Mouse (Mus musculus): ENCODE results near the gene Kcnc4. TPM values are rescaled to one million over a fixed set of nuclear protein-coding genes. Genes with fewer than 3 reads are reported as not detected.
A peak's percentile ranks its signal among the peaks of the same experiment; 100 is the strongest.

The Kcnc4 gene
- polyA plus RNA-seq, 1 experiment from 2014 or later = not detected

DNA sequence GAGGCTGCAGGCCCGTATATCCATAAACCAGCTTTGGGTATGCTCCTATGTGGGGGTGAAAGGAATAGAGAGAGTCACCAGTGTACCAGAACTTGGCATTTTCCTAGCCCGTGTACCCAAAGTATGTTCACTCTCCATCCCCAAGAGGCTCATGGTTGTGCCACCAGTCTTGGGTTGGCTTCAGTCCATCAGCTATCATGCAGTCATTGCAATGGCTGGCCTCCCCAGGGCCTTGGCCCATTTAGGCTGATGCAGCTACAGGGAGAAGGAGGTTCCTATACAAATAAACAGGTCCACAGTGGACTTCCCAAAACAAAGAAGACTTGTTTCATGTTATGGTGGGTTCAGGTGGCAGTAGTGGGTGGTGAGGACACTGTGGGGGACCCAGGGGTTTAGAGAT is 21.7 kb downstream of the Kcnc4 start:
- in situ Hi-C loops (cut with MboI; ENCODE audit: low pct_unique_long_range_greater_than_20kb) = no loop called here
- no peak for DNase-seq (ENCODE audit: low read depth, low spot score)
- POLR2A ChIA-PET = no interaction called here
- H3K27me3 ChIP-seq = peaks cover 7% of the 10 kb centered on the region
- ATAC-seq = no peak
- no peak for TF ChIP-seq CTCF (IDR thresholded peaks at IDR 0.05)
- CTCF ChIA-PET = interaction anchor here (1.4 kb wide), 1 partner anchor 24 kb away, joined by 3 read pairs; no protein-coding TSS in a partner anchor

DNA sequence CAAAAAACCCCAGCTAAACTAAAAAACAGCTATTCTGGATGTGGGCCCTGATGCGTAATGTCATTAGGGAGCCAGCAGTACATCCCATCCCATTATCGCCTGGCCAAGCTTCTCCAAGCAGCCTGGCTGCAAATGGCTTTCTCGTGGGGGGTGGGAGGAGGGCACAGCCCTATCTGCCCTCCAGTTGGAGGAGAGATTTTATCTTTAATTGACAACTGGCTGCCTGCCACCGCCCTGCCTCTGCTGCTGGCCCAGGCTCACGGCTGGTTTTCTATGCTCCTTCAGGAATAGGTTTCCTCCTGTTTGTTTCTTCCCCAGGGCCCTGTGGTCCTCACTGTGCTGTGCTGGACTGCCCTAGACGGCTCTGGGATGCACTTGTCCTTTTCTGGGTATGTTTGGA is 22.9 kb downstream of the Kcnc4 start:
- no peak for TF ChIP-seq CTCF (IDR thresholded peaks at IDR 0.05)
- in situ Hi-C loops (cut with MboI; ENCODE audit: low pct_unique_long_range_greater_than_20kb) = no loop called here
- ChIA-PET POLR2A (no interaction called here), CTCF (interaction anchor here (0.8 to 1.1 kb wide), 2 partner anchors 26 to 68 kb away, joined by 3 to 4 read pairs; no protein-coding TSS in a partner anchor)
- peaks cover 7% of the 10 kb centered on the region for H3K27me3 ChIP-seq
- DNase-seq (ENCODE audit: low read depth, low spot score) (no peak), ATAC-seq (no peak)

DNA sequence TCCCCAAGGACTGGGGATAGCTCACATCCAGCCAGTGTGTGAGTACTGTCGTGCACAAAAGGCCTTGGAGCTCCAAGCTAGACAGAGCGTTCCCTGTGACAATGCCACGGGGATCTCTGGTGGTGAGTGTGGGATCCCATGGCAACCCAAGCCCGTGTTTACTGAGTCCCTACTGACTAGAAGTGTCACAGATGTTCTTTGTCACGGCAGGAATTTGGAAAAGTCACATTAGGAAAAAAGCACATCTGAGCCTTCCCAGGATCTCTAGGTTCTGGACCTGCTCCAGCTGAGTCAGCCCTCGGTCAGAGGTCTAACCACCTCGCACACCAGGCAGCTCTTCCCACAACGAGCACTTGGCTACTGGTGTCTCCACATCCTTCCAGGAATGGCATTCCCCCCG is 25.7 kb downstream of the Kcnc4 start:
- ChIA-PET CTCF (interaction anchor here (1.2 to 2.0 kb wide), 3 partner anchors 9 to 42 kb away, joined by 4 to 9 read pairs (median 5); no protein-coding TSS in a partner anchor), POLR2A (no interaction called here)
- DNase-seq (ENCODE audit: low read depth, low spot score) = peak; percentile 48
- in situ Hi-C loops (cut with MboI; ENCODE audit: low pct_unique_long_range_greater_than_20kb) = no loop called here
- H3K27me3 ChIP-seq = peaks cover 16% of the 10 kb centered on the region
- no peak for TF ChIP-seq CTCF (IDR thresholded peaks at IDR 0.05)
- no peak for ATAC-seq

DNA sequence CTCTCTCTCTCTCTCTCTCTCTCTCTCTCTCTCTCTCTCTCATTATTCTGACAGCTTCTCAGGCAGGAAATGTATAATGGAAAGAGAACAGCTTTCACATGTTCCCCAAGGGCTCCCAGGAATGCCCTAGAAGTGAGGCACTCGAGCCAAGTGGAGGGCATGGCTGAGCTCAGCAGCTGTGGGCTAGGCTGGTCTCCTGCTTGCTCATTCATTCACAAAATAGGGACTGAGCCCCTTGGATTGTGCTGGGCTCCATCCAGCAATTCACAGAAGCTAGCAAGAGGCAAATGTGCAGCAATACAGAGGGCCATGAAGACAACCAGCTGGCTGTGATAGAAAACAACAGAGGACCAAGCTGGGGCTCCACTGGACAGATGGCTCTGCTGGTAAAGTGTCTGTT is 28.1 kb downstream of the Kcnc4 start:
- CTCF ChIA-PET = interaction anchor here (1.4 to 1.8 kb wide), 2 partner anchors 10 to 12 kb away, joined by 3 to 5 read pairs; no protein-coding TSS in a partner anchor
- ATAC-seq (no peak), DNase-seq (ENCODE audit: low read depth, low spot score) (no peak)
- in situ Hi-C loops (cut with MboI; ENCODE audit: low pct_unique_long_range_greater_than_20kb) = no loop called here
- POLR2A ChIA-PET = no interaction called here
- TF ChIP-seq CTCF (IDR thresholded peaks at IDR 0.05) = no peak
- peaks cover 20% of the 10 kb centered on the region for H3K27me3 ChIP-seq

DNA sequence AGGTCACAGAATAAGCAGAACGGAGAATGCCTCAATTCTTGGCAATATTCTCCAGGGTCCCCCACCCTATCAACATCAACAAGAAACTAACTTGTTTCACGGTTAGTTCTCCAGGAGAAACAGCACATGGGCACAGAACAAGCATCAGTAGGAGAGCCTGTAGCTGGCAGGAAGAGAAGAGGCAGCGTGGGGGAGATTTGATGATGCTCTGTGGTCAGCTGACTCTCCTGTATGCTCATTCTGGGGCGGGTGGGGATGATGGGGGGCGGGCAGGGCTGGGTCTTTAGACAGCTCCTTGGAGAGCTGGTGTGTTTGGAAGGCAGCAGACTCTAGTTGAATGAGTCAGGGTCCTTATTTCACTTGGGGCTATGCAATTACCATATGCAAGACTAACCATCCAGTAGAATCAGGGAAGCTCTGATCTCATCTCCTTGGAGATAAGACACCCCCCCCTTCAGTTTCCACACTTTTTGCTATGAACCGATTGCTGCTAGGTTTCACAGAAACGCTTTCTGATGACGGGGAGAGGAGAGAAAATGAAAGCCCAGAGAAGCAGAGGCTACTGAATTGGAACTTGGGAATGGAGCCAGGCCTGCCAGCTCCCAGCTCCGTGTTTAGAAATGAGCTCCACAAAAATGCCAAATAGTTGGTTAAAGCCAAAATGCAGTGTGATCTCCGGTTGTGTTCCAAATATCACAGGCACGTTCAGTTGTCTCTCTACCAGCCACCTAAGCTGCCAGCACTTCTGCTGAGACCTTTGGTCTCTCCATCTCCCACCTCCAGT is 34.9 kb downstream of the Kcnc4 start:
- in situ Hi-C loops (cut with MboI; ENCODE audit: low pct_unique_long_range_greater_than_20kb) = no loop called here
- TF ChIP-seq CTCF (IDR thresholded peaks at IDR 0.05) = no peak
- DNase-seq (ENCODE audit: low read depth, low spot score) (no peak), ATAC-seq (no peak)
- ChIA-PET CTCF (interaction anchor here (1.1 to 3.1 kb wide), 4 partner anchors 8 to 38 kb away, joined by 3 to 9 read pairs (median 4); no protein-coding TSS in a partner anchor), POLR2A (no interaction called here)
- H3K27me3 ChIP-seq = peaks cover 13% of the 10 kb centered on the region

DNA sequence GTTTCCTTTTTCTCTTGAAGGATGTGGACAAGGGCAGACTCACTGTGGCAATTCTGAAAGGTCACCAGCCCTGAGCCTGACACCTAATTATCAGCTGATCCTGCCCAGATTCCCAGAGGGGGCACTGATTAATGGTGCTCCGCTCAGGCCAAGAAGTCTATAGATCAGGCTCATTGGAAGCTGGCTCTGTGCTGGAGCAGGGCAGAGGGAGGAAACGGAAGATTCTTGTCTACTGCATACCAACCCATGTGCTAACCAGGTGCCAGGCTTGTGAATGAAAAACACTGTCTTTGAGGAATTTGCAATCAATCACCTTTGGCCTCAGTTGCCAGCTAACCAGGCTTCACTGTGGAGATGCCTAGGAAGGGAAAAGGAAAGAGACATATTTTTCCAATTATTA is 39.2 kb downstream of the Kcnc4 start:
- TF ChIP-seq CTCF (IDR thresholded peaks at IDR 0.05) = no peak
- in situ Hi-C loops (cut with MboI; ENCODE audit: low pct_unique_long_range_greater_than_20kb) = no loop called here
- ChIA-PET POLR2A (no interaction called here), CTCF (interaction anchor here (1.0 kb wide), 1 partner anchor 7 kb away, joined by 4 read pairs; no protein-coding TSS in a partner anchor)
- DNase-seq (ENCODE audit: low read depth, low spot score) (no peak), ATAC-seq (no peak)
- H3K27me3 ChIP-seq = peaks cover 4% of the 10 kb centered on the region

DNA sequence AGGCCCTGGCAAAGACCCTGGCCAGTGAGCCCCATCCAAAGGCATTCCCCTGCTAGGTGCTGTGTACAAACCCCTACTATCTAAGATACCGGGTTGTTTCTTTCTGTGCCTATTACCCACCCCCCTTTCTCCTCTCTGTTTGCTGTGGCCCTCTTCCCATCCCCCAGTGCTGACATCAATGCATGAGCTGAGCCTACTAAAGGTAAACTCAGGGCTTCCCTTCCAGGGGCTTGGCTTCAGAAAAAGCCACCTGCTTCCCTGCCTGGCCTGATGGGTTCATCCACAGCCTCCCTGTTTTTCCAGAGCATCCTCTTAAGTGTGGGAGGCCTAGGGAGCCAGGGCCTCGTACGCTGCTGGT is 42.1 kb downstream of the Kcnc4 start:
- in situ Hi-C loops (cut with MboI; ENCODE audit: low pct_unique_long_range_greater_than_20kb) = no loop called here
- TF ChIP-seq CTCF (IDR thresholded peaks at IDR 0.05) = no peak
- ChIA-PET CTCF (interaction anchor here (1.0 to 2.0 kb wide), 2 partner anchors 36 to 65 kb away, joined by 3 to 5 read pairs; no protein-coding TSS in a partner anchor), POLR2A (no interaction called here)
- ATAC-seq (no peak), DNase-seq (ENCODE audit: low read depth, low spot score) (no peak)
- peaks cover 12% of the 10 kb centered on the region for H3K27me3 ChIP-seq

DNA sequence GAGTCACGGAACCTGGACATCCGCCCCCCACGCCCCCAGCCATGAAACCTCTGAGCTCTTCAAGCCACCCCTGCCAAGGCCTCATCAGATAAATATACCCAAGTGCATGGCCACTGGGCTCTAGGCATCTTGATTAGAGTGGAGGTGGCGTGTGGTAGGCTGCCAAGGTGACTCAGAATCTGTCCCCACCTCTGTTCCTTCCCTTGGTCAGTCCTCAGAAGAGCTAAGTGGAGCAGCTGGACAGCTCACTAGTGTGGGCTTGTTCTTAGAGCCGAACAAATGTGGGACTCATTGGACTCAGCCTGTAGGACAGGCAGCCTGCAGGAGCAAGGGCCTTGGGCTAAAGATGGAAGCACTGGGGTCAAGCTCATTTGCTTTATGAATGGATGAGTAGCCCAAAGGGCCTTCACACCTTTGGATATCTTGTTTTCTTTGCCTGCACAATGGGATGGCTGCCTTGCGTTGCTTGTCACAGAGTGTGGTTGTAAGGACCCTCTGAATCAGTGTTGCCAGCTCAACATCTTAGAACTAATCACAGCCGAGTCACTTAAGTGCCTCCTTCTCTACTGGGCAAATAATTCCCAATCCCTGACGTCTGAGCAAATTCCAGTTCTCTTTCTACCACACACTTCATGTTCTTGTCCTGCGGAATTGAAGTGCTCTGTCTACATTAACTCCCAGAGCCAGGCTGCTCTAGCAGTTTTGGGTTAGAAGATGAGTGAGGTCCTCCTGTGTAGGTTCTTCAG is 42.6 kb downstream of the Kcnc4 start:
- ATAC-seq (no peak), DNase-seq (ENCODE audit: low read depth, low spot score) (no peak)
- ChIA-PET POLR2A (no interaction called here), CTCF (interaction anchor here (1.2 to 2.0 kb wide), 3 partner anchors 8 to 66 kb away, joined by 4 to 5 read pairs (median 4); no protein-coding TSS in a partner anchor)
- peaks cover 13% of the 10 kb centered on the region for H3K27me3 ChIP-seq
- in situ Hi-C loops (cut with MboI; ENCODE audit: low pct_unique_long_range_greater_than_20kb) = no loop called here
- TF ChIP-seq CTCF (IDR thresholded peaks at IDR 0.05) = no peak

DNA sequence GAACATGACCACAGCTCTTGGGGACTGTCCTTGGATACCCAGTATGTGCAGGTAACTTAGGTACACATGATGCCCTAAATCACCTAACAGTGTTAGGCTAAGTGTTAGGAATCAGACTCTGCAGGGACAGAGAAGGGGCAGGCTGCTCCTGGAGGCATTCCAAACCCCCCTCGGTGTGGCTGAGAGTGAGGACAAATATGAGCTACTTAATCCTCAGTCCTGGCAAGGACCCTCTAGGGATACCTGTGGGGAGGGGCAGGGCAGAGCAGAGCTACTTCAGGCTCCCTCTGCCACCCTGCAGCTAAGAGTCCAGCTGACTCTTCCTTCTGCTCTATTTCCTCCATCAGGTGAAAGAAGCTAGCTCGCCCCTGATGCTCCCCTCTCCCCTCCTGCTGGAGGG is 46.3 kb downstream of the Kcnc4 start:
- POLR2A ChIA-PET = no interaction called here
- no peak for ATAC-seq
- in situ Hi-C loops (cut with MboI; ENCODE audit: low pct_unique_long_range_greater_than_20kb) = no loop called here
- peaks cover 29% of the 10 kb centered on the region for H3K27me3 ChIP-seq
- no peak for DNase-seq (ENCODE audit: low read depth, low spot score)
- CTCF ChIA-PET = interaction anchor here (0.8 to 1.6 kb wide), 3 partner anchors 33 to 50 kb away, joined by 3 to 4 read pairs (median 3); no protein-coding TSS in a partner anchor
- no peak for TF ChIP-seq CTCF (IDR thresholded peaks at IDR 0.05)

DNA sequence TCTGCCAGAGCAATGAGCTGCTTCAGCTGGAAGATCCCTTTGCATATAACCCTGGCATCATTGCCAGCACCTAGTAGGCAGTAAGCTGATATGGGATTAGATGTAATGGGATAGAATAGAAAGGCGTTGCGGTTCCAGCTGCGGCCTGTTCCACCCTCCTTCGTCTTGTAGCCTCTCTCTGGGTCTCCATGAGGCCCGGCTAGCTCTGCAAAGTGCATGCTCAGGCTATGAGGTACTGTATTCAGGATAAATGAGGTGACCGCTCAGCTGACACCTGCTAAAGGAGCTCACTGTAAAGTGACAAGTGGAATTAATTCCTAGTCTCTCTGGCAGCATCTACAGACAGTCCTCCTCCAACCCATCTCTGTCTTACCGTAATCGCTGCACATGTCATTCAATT is 46.8 kb downstream of the Kcnc4 start:
- CTCF ChIA-PET = interaction anchor here (0.8 to 1.6 kb wide), 4 partner anchors 28 to 51 kb away, joined by 3 to 4 read pairs (median 3); no protein-coding TSS in a partner anchor
- H3K27me3 ChIP-seq = peaks cover 35% of the 10 kb centered on the region
- ATAC-seq (no peak), DNase-seq (ENCODE audit: low read depth, low spot score) (no peak)
- POLR2A ChIA-PET = no interaction called here
- TF ChIP-seq CTCF (IDR thresholded peaks at IDR 0.05) = no peak
- in situ Hi-C loops (cut with MboI; ENCODE audit: low pct_unique_long_range_greater_than_20kb) = no loop called here

DNA sequence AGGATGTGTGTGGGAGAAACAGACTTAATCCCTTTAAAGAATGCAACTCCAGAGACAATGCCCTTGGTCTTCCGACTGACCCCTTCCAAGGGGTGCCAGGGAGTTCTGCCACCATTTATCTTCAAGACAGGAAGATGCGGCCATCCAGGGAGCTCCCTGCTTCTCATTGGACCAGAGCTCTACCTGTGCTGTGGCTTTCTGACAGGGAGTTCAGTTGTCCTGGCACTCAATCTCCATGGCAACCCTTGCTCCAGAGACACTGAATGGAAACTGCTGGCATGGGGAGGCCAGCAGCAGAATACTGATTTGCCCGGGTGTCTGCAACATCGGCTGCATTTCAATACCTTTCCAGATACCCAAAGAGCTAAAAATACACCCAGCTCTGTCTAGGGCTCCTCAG is 47.7 kb downstream of the Kcnc4 start:
- peaks cover 42% of the 10 kb centered on the region for H3K27me3 ChIP-seq
- CTCF ChIA-PET = no interaction called here
- DNase-seq (ENCODE audit: low read depth, low spot score) = no peak
- TF ChIP-seq CTCF (IDR thresholded peaks at IDR 0.05) = no peak
- POLR2A ChIA-PET = no interaction called here
- no peak for ATAC-seq
- in situ Hi-C loops (cut with MboI; ENCODE audit: low pct_unique_long_range_greater_than_20kb) = no loop called here
